Mouse (Mus musculus) CD4-positive helper T cell, adult 2 months (primary cell): ENCODE measurements around the gene Zfp791.
A peak's percentile ranks its signal among the peaks of the same experiment; 100 is the strongest.

ENCODE experiments used
- DNase-seq: peaks from one replicate; pipeline ENCODE4 v3.0.0-alpha.2; 2012; ENCODE audit warnings: low read depth, missing footprints, low spot score

Zfp791 gene

DNA sequence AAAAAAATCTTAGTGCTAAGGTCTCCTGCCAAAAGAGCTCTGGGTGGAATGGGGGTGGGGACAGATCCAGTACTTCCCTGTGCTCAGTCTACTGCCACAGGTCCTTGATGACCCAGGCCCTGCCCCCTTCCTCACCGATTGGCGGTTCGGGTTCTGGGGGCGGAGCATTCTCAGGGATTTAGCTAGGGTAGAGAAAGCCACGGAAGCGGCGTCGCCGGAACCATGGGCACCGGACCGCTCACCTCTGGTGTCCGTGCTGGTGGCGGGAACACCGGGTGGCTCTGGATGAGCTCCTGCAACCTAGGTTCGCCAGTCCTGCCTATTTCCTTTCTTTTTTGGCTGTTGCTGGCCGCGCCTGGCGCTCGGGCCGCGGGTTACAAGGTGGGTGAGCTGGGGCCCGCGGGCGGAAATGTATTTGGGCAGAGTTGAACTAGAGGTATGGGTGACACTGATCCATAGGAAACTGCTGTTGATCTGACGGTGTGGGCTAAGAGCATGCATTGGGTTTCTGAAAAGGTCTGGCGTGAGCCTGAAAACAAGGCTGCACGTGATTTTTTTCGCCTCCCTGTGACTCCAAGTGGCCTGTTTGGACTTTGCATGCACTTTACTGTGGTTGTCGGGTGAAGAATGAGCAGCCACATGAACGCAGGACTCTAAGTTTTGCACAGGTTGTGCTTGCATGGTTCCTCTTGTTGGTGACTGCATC is 39.6 kb downstream of the Zfp791 start, which contains the start of gene Man2b1:
Gene Man2b1, plus strand, starts transcription at position 163 of the 706 bp plus-strand sequence.
- peak; percentile 92 for DNase-seq

DNA sequence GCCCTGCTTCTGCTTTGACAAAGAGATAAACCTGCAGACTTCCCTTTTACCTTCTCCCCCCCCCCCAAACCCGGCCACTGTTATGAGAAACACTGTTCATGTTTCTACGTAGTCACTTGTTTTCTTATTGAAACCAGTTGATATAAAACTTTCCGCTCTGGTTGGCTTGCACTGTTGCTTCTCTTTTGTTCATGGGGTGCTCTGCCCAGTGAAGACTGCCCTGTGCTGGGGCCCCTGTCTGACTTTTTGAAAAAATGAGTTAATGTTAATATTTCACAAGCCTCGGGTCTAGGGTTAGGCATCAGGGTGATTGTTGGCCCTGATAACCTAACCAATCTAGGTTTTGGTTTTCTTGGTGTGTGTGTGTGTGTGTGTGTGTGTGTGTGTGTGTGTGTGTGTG is 40.7 kb downstream of the Zfp791 start:
- peak; percentile 30 for DNase-seq

GRCm38 (mm10) chr8:85081216-85081555 is 41.7 kb downstream of the Zfp791 start, which contains the start of gene Wdr83:
TSS of gene Wdr83 (minus strand) at chr8:85081306.
- peak; percentile 71 for DNase-seq

- DNase-seq, result peak; percentile 85
Observed at GRCm38 (mm10) chr8:85080532-85081215, 42.2 kb downstream of the Zfp791 start, which contains the start of gene Wdr83os. TSS of gene Wdr83os (plus strand) at chr8:85080740.

DNA sequence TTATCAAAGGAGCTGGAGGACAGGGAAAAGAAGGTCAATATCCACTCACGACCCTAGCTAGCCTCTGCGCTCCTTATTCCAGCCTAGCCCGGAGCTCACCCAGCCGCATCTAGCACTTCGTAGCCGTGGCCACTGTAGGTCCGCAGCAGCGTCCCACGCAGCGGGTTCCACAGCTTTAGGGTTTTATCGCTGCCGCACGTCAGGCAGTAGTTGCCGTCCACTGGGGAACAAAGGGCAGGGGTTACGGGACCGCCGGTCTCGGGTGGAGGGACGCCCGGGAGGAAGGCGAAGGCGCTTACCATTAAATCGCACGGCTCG is 42.7 kb downstream of the Zfp791 start:
- DNase-seq, result no peak

DNA sequence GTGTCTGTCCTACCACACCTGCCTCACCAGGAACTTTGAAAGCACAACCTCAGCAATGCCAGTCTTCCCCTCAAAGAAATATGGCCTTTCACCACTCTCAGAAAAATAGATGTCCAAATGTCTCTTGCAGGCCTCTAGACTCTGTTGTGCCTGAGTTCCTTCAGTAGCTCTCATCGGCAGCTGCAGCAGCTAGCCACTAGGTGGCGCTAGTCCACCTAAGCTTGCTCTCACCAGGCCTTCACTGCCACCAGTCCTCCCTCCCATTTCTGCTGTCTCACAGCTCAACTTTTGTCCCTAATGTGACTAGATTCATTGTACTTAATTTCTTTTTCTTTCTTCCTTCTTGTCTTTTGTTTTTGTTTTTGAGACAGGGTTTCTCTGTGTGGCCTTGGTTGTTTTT is 45.9 kb downstream of the Zfp791 start:
- peak; percentile 83 for DNase-seq

- DNase-seq, result no peak
Observed at GRCm38 (mm10) chr8:85076001-85076400, 46.9 kb downstream of the Zfp791 start.

GRCm38 (mm10) chr8:85074617-85075016 is 48.3 kb downstream of the Zfp791 start:
- no peak for DNase-seq

DNA sequence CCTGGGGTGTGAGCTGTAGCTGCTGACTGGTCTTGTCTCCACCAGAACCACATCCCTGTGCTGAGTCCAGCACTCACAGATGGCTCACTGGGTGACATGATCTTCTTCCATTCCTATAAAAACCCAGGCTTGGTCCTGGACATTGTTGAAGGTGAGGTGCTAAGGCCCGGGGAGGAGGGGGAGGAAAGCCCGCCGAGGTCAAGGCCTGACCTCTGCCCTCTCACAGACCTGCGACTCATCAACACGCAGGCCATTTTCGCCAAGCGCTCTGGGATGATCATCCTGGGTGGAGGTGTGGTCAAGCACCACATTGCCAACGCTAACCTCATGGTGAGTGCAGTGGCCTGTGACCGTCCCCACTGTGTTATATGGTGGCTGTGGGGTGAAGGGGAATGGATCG is 48.7 kb downstream of the Zfp791 start:
- DNase-seq, result no peak

DNA sequence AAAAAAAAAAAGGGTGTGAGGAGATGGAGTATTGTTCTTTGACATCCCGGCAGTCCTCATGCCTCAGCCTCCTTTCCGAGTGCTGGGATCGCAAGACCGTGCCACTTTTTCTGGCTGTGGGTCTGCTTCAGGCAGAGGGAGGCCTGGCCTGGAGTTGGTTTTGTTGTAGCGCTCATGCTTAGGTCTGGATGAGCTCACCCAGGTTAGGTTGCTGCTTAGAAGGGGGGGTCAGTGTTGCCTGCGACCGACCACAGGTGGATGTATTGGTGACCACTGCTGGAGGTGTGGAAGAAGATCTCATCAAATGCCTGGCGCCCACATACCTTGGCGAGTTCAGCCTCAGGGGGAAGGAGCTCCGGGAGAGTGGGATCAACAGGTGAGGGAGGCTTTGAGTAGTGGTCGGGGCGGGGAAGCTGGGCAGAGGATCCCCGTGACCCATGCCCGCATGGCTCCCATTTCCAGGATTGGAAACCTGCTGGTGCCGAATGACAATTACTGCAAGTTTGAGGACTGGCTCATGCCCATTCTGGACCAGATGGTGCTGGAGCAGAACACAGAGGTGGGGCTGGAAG is 49.8 kb downstream of the Zfp791 start:
- no peak for DNase-seq

DNA sequence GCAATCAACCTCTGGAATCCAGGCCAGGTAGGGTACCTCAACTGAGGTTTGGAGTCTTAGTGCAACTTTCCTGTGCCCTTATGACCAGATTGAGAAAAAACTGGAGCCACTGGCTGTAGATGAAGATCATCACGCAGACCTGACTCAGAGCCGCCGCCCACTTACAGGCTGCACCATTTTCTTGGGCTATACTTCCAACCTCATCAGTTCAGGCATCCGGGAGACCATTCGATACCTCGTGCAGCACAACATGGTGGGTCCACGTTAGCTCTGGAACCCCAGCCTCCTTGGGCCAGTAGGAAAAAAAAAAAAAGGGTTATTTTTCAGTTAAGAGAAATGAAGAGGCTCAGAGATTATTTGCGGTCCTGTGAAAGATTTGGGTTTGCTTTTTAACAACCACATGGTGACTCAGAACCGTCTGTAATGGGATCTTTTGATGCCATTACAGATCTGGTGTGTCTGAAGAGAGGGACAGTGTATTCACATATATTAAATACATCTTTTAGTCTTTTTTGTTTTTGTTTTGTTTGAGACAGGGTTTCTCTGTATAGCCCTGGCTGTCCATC is 50.4 kb downstream of the Zfp791 start:
- DNase-seq, result no peak

DNA sequence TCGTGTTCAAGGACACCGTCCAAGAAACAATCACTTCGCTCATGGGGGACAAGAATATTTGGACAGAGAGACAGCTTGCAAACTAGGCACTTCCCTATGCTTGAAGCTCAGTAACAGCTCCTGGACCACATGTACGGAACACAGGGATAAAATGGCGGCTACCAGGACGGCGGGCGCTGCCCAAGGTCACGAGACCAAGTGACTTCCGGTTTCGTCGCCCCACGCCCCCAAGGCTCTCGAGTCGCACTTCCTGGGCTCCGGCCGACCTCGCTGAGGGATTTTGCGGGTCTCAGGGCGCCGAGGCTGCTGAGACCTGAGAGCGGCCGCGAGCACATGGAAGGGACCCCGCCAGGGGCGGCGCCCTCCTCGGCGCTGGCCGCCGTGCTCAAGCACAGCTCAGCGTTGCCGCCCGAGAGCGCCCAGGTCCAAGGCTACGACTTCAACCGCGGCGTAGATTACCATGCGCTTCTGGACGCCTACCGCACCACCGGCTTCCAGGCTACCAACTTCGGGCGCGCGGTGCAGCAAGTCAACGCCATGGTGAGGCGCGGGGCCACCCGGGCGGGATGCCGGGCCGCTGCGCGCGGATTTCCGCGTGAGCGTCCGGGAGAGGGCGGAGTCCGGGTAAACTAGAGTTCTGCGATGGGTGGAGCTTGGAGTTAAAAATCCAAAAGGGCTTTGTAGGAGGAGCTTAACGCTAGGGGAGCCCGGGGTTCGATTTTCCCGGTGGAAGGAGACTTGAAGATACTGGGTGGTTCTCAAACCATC is 51.2 kb downstream of the Zfp791 start, which contains the start of gene Dhps:
Gene Dhps, plus strand, starts transcription at position 244 of the 768 bp plus-strand sequence.
- peak; percentile 92 for DNase-seq

DNA sequence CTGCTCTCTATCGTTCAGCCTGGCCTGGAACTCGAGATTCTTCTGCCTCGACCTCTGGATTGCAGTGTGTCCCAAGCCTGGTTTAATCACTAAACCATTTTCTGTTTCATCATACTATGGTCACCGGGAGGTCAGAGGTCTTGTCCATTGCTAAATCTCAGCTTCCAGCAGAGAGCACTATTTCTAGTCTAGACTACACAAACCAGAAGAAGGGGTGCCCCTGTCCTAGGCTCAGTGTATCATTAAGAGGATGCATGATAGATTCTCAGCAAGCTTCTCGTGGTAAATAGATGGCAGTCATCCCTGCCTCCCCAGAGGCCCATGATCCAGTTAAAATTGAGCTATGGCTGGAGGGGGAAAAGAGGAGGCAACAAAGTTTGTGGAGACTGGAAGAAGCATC is 51.9 kb downstream of the Zfp791 start:
- no peak for DNase-seq

DNA sequence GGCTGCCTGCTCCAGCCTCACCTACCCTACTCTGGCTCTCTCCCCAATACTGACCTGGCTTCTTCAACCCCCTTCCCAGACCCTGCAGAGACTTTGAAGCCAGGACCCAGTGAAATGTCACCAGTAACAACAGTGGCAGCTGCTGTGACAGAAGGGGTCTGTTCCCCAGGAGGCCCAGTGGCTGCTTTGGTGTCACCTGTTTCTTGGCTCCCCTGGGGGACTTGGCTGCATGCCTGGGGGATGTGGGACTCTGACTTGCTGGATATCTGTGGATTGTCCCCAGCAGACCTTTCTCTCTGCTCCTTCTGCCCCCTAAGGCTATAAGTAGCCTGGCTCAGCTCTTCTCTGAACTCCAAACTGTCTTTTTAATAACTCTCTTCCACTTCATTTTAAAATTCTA is 54.9 kb downstream of the Zfp791 start, which contains the start of gene Gm5741:
Gene Gm5741, minus strand, starts transcription at position 1 of the 400 bp plus-strand sequence.
- DNase-seq, result no peak

- no peak for DNase-seq
Observed at GRCm38 (mm10) chr8:85067155-85067554, 55.7 kb downstream of the Zfp791 start.

- no peak for DNase-seq
Observed at GRCm38 (mm10) chr8:85065213-85065612, 57.7 kb downstream of the Zfp791 start.

GRCm38 (mm10) chr8:85062603-85063002 is 60.3 kb downstream of the Zfp791 start:
- DNase-seq, result no peak

GRCm38 (mm10) chr8:85059879-85060616 is 62.8 kb downstream of the Zfp791 start, which contains the start of gene Fbxw9:
TSS of gene Fbxw9 (plus strand) at chr8:85060055.
- peak; percentile 93 for DNase-seq
